Mouse (Mus musculus) heart, postnatal 36 days (tissue): Measurements from ENCODE around the gene Vps18. TPM values are rescaled to one million over a fixed set of nuclear protein-coding genes. Genes with fewer than 3 reads are reported as not detected.

Experiments
- DNase-seq, 2 experiments: peaks; one replicate each; pipeline ENCODE4 v3.0.0; 2021 to 2022
- intact Hi-C: fragments of 180-260 bp; cut with DNase I; formaldehyde crosslinking; loops from one replicate; pipeline ENCODE4 v1.15.1; 2025
- total RNA-seq, 2 experiments: library from RNA; stranded (reverse); gene quantifications; 2 replicates each; pipeline ENCODE4 v1.2.3; 2021

The Vps18 gene
- total RNA-seq, 2 experiments from 2014 or later: 13.5 to 13.9 TPM

DNA sequence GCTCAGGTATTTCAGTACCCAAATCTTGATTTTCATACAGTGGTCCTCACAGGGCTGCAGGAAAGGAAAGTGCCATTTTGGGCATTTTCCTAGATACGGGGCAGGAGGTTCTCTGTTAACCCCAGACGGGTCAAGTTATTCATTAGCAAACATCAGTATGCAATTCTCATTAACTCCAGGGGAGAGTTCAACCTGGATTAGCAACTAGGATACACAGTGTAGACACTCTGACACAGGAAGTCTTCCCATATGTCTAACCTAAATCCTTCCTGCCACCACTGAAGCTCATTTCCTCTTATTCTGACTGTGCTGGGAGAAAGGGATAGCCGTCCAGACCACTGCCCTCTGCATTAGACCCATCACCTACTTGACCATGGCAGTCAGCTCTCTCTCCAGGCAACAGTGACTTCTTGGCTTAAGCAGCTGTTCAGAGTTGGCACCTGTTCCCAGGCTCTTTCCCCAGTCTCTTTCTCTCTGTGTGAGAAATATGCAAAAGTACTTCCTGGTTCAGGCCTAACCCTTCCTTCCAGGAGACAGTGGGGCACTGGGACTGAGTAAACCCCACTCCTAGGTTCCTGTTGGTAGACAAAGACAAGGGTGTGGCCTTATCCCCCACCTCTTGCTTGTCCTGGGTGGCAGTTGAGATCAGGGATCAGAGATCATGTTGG lies 29.6 kb downstream of the Vps18 start:
- peak in 1 of 2 experiments; percentile 2 for DNase-seq
- intact Hi-C loops: no loop called here

- intact Hi-C loops: no loop called here
- DNase-seq: peak in 1 of 2 experiments; percentile 8
These were observed 32.0 kb downstream of the Vps18 start for GRCm38 (mm10) chr2:119320571-119320970.

DNA sequence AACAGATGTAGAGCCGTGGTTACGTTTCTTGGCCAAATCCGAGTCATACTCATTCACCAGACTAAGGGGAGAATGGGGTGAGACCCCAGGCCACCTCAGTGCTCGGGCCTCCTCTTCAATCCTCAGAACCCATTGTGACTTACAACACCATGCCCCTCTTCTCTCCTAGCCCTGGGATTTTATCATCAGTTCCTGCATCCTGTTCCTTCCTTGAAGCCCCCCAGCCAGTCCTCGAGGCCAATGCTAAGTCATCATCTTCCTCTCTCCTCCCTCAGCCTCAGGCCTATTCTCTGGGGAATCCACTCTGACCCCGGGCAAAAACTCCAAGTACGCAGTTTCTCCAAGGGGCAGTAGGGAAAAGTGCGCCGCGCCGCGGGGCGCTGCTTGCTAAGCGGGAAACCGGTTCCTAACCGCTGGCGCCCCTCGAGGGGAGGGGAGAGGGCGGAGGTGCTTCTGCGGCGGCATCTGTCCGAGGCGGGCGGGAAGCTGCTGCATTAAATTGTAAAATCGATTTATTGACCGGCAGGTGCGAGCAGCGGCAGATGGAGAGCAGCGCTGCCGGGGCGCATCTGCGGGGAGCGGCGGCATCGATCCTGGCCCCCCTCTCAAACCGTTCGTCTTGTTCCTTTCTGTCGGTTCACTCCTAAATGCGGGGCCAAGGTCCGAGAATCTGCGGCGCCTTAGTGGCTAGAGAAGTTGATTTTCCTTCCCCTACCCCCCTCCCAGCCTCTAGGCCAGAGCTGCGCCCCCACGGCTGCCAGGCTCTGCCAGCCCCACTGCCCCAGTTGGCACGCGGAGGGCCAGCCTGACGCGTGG lies 33.4 kb downstream of the Vps18 start:
- peak in 1 of 2 experiments; percentile 14 for DNase-seq

DNA sequence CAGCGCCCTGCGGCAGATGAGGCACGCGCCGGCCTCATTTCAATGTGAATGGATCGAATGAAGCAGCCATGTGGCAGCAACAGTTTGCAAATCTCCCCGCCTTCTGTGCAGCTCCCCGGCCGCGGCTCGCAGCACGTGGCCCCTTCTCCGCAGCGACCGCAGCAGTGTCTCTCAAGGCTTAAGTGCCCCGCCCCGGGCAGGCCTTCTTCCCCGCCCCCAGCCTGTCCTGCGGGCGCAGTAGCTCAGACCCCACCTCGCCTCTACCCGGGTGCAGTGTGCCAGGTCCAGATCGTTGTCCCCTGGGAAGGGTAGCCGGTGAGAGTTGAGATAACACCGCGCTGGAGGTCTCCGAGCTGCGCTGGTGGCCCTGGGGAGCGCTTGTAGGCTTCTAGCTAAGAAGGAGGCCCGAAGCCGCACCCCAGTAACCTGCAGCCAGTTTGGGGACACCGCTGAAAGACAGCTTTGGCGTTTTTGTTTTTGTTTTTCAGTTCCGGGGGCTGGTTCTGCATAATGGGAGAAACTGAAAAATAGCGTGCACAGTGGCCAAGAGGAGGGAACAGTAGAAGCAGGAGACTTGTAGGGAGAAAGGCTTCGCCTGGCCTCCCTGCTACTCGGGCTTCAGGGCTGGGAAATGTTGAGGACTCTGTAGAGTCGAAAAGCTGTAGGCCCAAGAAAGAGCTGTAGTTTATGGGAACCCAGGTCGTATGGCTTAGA lies 34.2 kb downstream of the Vps18 start:
- intact Hi-C loops: no loop called here
- peak in 1 of 2 experiments; percentile 29 for DNase-seq

More for the DNA sequence above, 33.4 kb downstream of the Vps18 start:
- intact Hi-C loops: no loop called here

DNA sequence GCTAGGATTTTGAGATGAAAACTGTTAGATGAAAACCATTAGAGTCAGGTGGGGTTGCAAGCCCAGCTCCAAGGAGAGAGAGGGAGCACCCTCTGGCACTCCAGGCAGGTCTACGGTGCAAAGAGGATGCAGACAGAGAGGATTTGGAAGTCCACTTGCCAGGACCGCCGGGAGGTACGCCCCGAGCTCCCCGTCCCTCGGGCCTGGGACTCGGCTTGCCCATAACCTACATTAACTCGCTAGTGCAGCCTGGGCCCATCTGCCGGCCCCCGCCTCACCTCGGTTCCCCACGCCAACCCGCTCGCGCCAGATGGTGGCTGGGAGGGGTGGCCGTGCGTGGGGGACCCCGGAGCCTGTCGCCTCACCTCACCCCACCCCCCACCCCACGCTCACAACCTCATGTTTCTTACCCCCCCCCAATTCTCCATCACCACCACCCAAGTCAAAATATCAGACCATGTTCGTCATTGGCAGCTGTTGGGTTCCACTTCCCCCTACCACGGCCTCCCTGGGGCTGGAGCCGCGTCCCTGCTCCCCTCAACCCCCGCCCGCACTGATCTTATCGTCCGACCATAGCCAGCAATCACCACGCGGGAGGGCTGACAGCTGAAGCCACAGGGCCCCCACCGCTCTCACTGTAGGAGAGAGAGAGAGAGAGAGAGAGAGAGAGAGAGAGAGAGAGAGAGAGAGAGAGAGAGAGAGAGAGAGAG lies 35.5 kb downstream of the Vps18 start:
- intact Hi-C loops: no loop called here
- DNase-seq: peak in 1 of 2 experiments; percentile 3

DNA sequence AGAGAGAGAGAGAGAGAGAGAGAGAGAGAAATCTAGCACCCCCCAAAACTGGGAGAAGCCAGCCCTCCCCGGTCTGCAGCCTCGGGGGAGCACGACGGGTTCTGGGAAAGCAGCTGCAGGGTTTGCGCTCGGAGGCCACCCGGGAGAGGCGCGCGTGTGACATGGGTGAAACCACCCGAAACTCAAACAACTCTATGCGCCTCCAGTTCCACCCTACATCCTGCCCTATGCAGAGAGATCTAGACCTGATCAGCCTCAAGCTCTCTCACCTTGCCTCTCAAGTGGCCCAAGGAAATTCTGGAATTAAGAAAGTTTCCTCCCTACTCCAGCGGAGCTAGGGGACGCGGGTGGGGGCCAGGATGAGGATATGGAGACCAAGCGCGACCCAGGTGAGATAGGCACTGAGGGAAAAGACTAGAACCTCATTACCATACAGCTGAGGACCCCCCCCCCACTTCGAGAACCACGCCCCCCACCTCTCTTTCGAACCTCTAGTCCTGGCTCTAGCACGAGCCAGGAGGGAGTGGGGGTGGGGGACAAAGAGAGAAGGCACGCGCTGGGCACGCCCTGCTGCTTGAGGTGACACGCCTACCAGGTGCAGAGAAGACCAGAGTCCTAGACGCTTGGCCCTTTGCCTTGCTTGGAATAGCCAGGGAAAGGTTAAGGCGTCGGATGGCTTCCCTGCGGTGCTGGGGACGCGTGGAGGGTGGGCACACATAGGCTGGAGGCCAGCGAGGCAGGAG lies 36.2 kb downstream of the Vps18 start:
- intact Hi-C loops: loop anchor here (1.0 kb wide), 1 partner anchor 50 kb away; no protein-coding TSS in a partner anchor

DNA sequence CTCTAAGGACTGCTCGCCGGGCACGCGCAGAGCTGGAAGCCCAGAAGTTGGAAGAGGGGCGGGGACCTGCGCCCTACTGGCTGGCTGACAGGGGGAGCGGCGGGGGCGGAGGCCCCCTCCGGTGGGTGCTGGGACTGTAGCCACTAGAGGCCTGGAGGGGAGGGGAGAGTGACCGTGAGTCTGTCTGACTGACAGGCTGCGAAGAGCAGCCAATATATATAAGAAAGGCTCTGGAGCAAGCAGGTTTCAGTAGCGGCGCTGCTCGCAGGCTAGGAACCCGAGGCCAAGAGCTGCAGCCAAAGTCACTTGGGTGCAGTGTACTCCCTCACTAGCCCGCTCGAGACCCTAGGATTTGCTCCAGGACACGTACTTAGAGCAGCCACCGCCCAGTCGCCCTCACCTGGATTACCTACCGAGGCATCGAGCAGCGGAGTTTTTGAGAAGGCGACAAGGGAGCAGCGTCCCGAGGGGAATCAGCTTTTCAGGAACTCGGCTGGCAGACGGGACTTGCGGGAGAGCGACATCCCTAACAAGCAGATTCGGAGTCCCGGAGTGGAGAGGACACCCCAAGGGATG lies 37.1 kb downstream of the Vps18 start, which contains the start of gene Dll4:
Dll4 (plus strand) TSS at position 217 of the 576 bp plus-strand sequence.
- DNase-seq: peak; percentile 74 to 79
- intact Hi-C loops: loop anchor here (1.0 kb wide), 2 partner anchors 14 to 49 kb away; no protein-coding TSS in a partner anchor

More for the DNA sequence above, 36.2 kb downstream of the Vps18 start:
- peak in 1 of 2 experiments; percentile 5 for DNase-seq

DNA sequence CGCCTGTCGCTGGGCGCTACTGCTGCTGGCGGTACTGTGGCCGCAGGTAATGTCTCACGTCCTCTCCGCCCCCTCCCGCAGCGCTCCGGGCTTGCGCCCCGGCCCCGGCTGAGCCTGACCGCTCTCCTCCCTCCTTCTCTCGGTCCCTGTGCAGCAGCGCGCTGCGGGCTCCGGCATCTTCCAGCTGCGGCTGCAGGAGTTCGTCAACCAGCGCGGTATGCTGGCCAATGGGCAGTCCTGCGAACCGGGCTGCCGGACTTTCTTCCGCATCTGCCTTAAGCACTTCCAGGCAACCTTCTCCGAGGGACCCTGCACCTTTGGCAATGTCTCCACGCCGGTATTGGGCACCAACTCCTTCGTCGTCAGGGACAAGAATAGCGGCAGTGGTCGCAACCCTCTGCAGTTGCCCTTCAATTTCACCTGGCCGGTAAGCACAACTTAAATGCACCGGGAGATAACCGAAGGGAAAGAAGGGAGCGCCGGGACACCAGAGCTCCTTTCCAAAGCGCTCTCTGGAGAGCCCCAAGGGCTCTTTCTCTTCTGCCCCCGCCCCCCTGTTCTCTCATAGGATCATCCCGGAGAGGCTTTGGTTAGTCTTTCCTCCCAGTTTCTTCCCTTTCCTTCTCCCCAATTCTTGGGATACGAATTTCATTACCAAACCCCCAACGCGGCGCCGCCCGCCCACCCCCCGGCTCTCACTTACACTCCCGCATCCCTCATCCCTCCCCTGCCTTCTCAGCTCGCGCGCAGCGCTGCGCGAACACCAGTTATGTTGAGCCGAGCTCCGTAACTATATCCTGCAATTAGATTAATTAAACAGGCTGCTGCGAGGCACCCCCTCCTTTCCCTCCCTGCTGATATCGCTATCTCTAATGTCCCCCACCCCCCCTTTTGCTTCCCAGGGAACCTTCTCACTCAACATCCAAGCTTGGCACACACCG lies 37.9 kb downstream of the Vps18 start:
- DNase-seq: peak; percentile 33 to 44
- intact Hi-C loops: loop anchor here (1.0 kb wide), 3 partner anchors 10 to 26 kb away; no protein-coding TSS in a partner anchor

GRCm38 (mm10) chr2:119327102-119327480 lies 38.6 kb downstream of the Vps18 start:
- intact Hi-C loops: loop anchor here (1.0 kb wide), 2 partner anchors 9 to 27 kb away; no protein-coding TSS in a partner anchor
- DNase-seq: peak; percentile 67 to 72

DNA sequence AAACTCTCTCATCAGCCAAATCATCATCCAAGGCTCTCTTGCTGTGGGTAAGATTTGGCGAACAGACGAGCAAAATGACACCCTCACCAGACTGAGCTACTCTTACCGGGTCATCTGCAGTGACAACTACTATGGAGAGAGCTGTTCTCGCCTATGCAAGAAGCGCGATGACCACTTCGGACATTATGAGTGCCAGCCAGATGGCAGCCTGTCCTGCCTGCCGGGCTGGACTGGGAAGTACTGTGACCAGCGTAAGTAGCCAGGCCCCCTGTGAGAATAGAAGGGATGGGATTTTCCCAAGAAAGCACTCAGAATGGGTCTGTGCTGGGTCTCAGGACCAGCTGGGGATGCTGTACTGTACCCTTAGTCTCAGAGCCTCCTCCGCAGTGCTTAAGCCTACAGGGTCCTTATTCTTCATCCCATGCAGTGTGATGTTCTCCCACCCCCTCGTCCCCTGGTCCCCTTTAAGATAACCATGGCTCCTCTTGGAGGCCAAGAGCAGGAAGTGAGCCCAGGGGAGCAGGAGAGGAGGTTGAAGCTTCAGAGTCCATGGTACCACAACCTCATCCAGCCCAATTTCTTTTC lies 39.5 kb downstream of the Vps18 start:
- peak in 1 of 2 experiments; percentile 4 for DNase-seq
- intact Hi-C loops: loop anchor here (1.0 kb wide), 2 partner anchors 8 to 28 kb away; no protein-coding TSS in a partner anchor

DNA sequence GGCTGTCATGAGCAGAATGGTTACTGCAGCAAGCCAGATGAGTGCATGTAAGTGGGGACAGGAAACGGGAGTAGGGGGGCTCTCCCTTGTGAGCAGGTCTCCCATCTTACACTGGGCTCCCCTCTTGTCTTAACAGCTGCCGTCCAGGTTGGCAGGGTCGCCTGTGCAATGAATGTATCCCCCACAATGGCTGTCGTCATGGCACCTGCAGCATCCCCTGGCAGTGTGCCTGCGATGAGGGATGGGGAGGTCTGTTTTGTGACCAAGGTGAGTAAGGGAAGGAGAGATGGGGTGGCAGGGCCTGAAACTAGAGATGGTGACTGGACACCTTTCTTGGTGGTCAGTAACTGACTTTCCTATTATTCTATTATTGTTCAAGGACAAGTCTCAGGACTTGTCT lies 40.0 kb downstream of the Vps18 start:
- intact Hi-C loops: no loop called here
- peak in 1 of 2 experiments; percentile 3 for DNase-seq

DNA sequence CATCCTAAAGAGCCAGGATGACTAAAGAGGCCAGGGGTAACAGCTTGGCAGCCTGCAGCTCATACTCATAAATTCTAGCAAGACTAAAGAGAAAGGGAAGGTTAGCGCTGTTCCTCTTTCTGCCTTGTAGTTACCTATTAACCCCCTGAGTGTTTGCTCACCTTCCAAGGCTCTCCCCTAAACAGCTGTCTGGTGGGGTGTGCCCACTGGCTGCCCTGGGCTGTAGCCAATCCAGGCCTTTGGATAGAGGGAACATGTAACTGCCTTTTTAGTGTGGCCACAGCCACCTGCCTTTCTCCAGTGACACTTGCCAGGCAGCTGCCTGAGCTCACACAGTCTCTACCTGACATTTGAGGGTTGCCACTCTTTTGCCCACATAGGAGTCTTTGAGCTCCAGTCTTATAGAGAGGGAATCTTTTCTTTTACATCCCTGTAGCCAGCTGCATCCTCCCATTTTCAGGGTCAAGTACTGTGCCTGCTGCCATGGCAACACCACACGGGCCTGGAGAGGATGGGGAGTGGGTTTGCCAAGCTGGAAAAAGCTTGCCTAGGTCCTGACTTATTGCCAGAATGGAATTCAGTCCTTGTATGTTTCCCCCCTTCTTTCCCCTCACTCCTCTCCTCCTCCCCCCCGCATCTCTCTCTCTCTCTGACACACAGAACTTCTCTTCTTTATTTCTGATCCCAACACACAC lies 40.7 kb downstream of the Vps18 start:
- no peak for DNase-seq
- intact Hi-C loops: no loop called here

DNA sequence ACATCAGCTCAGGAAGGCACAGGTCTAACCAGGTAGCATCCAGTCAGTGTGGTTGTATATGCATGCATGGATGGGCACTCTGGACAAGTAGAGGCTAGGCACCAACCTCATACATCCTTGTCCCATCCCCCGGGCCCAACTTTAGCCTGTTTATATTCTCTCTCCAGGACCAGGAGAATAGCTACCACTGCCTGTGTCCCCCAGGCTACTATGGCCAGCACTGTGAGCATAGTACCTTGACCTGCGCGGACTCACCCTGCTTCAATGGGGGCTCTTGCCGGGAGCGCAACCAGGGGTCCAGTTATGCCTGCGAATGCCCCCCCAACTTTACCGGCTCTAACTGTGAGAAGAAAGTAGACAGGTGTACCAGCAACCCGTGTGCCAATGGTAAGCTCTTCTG lies 42.3 kb downstream of the Vps18 start:
- no peak for DNase-seq
- intact Hi-C loops: no loop called here

- intact Hi-C loops: no loop called here
- no peak for DNase-seq
These were observed 43.7 kb downstream of the Vps18 start for GRCm38 (mm10) chr2:119332177-119332661.

- intact Hi-C loops: no loop called here
- no peak for DNase-seq
These were observed 45.6 kb downstream of the Vps18 start for GRCm38 (mm10) chr2:119334135-119334534.

- intact Hi-C loops: no loop called here
- no peak for DNase-seq
These were observed 46.5 kb downstream of the Vps18 start for GRCm38 (mm10) chr2:119334964-119335525.
